Comparison of ENCODE assay signal across 9 mouse cellular contexts in genomic region chr2:33682219-33682618, GRCm38 (mm10). TPM values are rescaled to one million over a fixed set of nuclear protein-coding genes. Genes with fewer than 3 reads are reported as not detected.
A peak's percentile ranks its signal among the peaks of the same experiment; 100 is the strongest.
DNase-seq lines count a peak whose midpoint lies in the region; ATAC-seq and TF ChIP-seq lines count a peak whose summit lies in the region.
"Had no signal": no experiment of that assay in that cellular context is flagged by ENCODE, and none has a peak within 500 bp of the region (broad histone marks: within the 10 kb centered on the region; RNA-seq: fewer than 3 reads in every experiment).

No protein-coding gene starts in this region.

- no peaks in the 10 kb centered on the region for H3K36me3 ChIP-seq in heart, postnatal 0 days (replicated peaks; ENCODE audit: control insufficient read depth, insufficient read depth, low read length)
- H3K36me3 ChIP-seq in heart, embryonic 12.5 days: no peaks in the 10 kb centered on the region
- no peaks in the 10 kb centered on the region for H3K36me3 ChIP-seq in ES-Bruce4 (ENCODE audit: control insufficient read depth, insufficient read depth, low read length, poor library complexity, severe bottlenecking)

- no peak for ATAC-seq in heart, postnatal 0 days (ENCODE audit: insufficient read depth, low read depth)
- no peak for ATAC-seq in heart, embryonic 12.5 days (ENCODE audit: insufficient number of reproducible peaks, low FRiP score)
- peak; percentile 20; the same call in 1 of the 2 replicates for ATAC-seq in cerebellum, adult (ENCODE audit: insufficient number of reproducible peaks, low FRiP score, low TSS enrichment)

- TF ChIP-seq EP300 in heart, postnatal 0 days (IDR thresholded peaks at IDR 0.05; ENCODE audit: low read depth): no peak
- TF ChIP-seq EP300 in ES-Bruce4 (IDR thresholded peaks at IDR 0.05; ENCODE audit: insufficient read depth, low read depth, low read length): no peak

- no peak overlapping the region for H3K9ac ChIP-seq in heart, postnatal 0 days (replicated peaks; ENCODE audit: low read depth, low read length)
- H3K9ac ChIP-seq in heart, embryonic 12.5 days: no peak overlapping the region
- H3K9ac ChIP-seq in ES-Bruce4 (ENCODE audit: low read depth, poor library complexity, severe bottlenecking): no peak overlapping the region

- intact Hi-C loops in gastrocnemius, postnatal 14 days (cut with DNase I; ENCODE audit: low total_unique reads): loop anchor here (2.0 kb wide), 1 partner anchor 51 kb away; no protein-coding TSS in a partner anchor
- intact Hi-C loops in left cerebral cortex, postnatal 14 days (cut with DNase I): loop anchor here (1.0 kb wide), 1 partner anchor 52 kb away; no protein-coding TSS in a partner anchor

- WGBS in heart, postnatal 0 days: 8% methylated on average over 4 of the region's 4 CpGs
- WGBS in heart, embryonic 12.5 days: 9% methylated on average over 4 of the region's 4 CpGs

- no peak overlapping the region for H3K4me3 ChIP-seq in heart, postnatal 0 days (ENCODE audit: low read depth, low read length)
- H3K4me3 ChIP-seq in heart, embryonic 12.5 days: no peak overlapping the region
- H3K4me3 ChIP-seq in ES-Bruce4 (ENCODE audit: low read depth, low read length): no peak overlapping the region

- peaks cover 17% of the 10 kb centered on the region; the same call in 1 of the 2 replicates for H3K27me3 ChIP-seq in heart, postnatal 0 days (ENCODE audit: control insufficient read depth, insufficient read depth, low read length)
- H3K27me3 ChIP-seq in heart, embryonic 12.5 days (replicated peaks): peaks cover 32% of the 10 kb centered on the region
- H3K27me3 ChIP-seq in ES-Bruce4 (ENCODE audit: control insufficient read depth, insufficient read depth, low read length, poor library complexity, severe bottlenecking): no peaks in the 10 kb centered on the region

- no peak overlapping the region for H3K4me2 ChIP-seq in heart, postnatal 0 days (ENCODE audit: low read depth, low read length)
- no peak overlapping the region for H3K4me2 ChIP-seq in heart, embryonic 12.5 days

- H3K9me3 ChIP-seq in heart, postnatal 0 days (replicated peaks; ENCODE audit: control insufficient read depth, low read length): peaks cover 3% of the 10 kb centered on the region; the same call in 1 of the 2 replicates
- H3K9me3 ChIP-seq in heart, embryonic 12.5 days (replicated peaks): peaks cover 2% of the 10 kb centered on the region
- no peaks in the 10 kb centered on the region for H3K9me3 ChIP-seq in ES-Bruce4 (replicated peaks; ENCODE audit: control insufficient read depth, insufficient read depth, low read length, poor library complexity, severe bottlenecking)

- TF ChIP-seq CTCF in heart, postnatal 0 days (IDR thresholded peaks at IDR 0.05; ENCODE audit: low read depth): peak; percentile 91
- peak; percentile 94 for TF ChIP-seq CTCF in ES-Bruce4 (IDR thresholded peaks at IDR 0.05; ENCODE audit: low read depth, low read length)

- no peak for TF ChIP-seq POLR2A in ES-Bruce4 (IDR thresholded peaks at IDR 0.05; ENCODE audit: insufficient read depth, low read length)

- no peak for DNase-seq in heart, postnatal 0 days (ENCODE audit: low spot score)
- DNase-seq in gastrocnemius, postnatal 14 days: peak; percentile 63
- peak; percentile 39 to 77 for DNase-seq in left cerebral cortex, postnatal 14 days (ENCODE audit: low spot score in 2 of 2)
- peak; percentile 26 for DNase-seq in retina, adult 2 months (ENCODE audit: low read depth, low spot score)
- DNase-seq in thymus, postnatal 4 days: peak; percentile 87

- no peaks in the 10 kb centered on the region for H3K4me1 ChIP-seq in heart, postnatal 0 days (ENCODE audit: control insufficient read depth, insufficient read depth)
- peaks cover 7% of the 10 kb centered on the region for H3K4me1 ChIP-seq in heart, embryonic 12.5 days (replicated peaks)
- H3K4me1 ChIP-seq in ES-Bruce4 (ENCODE audit: control insufficient read depth, insufficient read depth, low read length): no peaks in the 10 kb centered on the region

- no peak overlapping the region for H3K27ac ChIP-seq in heart, postnatal 0 days (ENCODE audit: low read depth)
- no peak overlapping the region for H3K27ac ChIP-seq in heart, embryonic 12.5 days (ENCODE audit: poor library complexity, severe bottlenecking)
- no peak overlapping the region for H3K27ac ChIP-seq in ES-Bruce4 (ENCODE audit: insufficient read depth, low read length)

RNA-seq across cellular contexts. Expression of gene Lmx1b, which starts 41.9 kb away (rescaled TPM):
- not detected in 2 replicates for total RNA-seq in heart, postnatal 0 days (2014; rRNA removed; ENCODE audit: low replicate concordance)
- polyA plus RNA-seq in heart, postnatal 0 days (2015; fragmentation: Nextera tagmentation; extraction: Ambion mirVana): not detected in 2 replicates
- polyA plus RNA-seq in heart, embryonic 12.5 days (2016; fragmentation: Nextera tagmentation; extraction: Ambion mirVana): 0.04 and 0.06 TPM in 2 replicates
- 0.46 and 0.58 TPM in 2 replicates for polyA plus RNA-seq in ES-Bruce4 (2011; ENCODE audit: insufficient read depth, insufficient read length, low read depth, missing spikeins)
- total RNA-seq in gastrocnemius, postnatal 14 days (2021): under 1 TPM; 0.39 to 0.51 TPM
- under 1 TPM; 0.42 to 0.59 TPM for total RNA-seq in left cerebral cortex, postnatal 14 days (2021)
- polyA plus RNA-seq: liver, embryonic 16.5 days had no signal
